Mouse (Mus musculus) small intestine, adult 2 months (tissue): ENCODE data around the gene Ick. TPM values are rescaled to one million over a fixed set of nuclear protein-coding genes. Genes with fewer than 3 reads are reported as not detected.

Source experiments
- H3K27ac ChIP-seq: fragments of 200-500 bp; 2 replicates; pipeline ENCODE4 v1.5.1; 2012; ENCODE audit warnings: low read depth, low read length, control low read depth, inconsistent platforms; ENCODE audit not compliant: insufficient read depth
- H3K27me3 ChIP-seq: fragments of 200-500 bp; 2 replicates; pipeline ENCODE4 v1.6.1; 2012; ENCODE audit warnings: mild to moderate bottlenecking, moderate library complexity, low read length, inconsistent platforms; ENCODE audit not compliant: control insufficient read depth, insufficient read depth
- H3K36me3 ChIP-seq: fragments of 200-500 bp; 2 replicates; pipeline ENCODE4 v1.6.1; 2012; ENCODE audit warnings: mild to moderate bottlenecking, low read length, control low read depth, inconsistent platforms; ENCODE audit not compliant: control insufficient read depth, insufficient read depth
- H3K4me1 ChIP-seq: fragments of 200-500 bp; 2 replicates; pipeline ENCODE4 v1.6.1; 2012; ENCODE audit warnings: low read length, inconsistent platforms, mixed read lengths; ENCODE audit not compliant: control insufficient read depth, insufficient read depth, insufficient read length
- H3K4me3 ChIP-seq: fragments of 200-500 bp; 2 replicates; pipeline ENCODE4 v1.5.1; 2012; ENCODE audit warnings: low read depth, mild to moderate bottlenecking, control low read depth, inconsistent platforms, low read length, moderate library complexity
- CTCF ChIP-seq: fragments of 200-500 bp; IDR thresholded peaks from 2 replicates; pipeline ENCODE4 v1.5.1; 2012; ENCODE audit warnings: low read depth, mild to moderate bottlenecking, control low read depth, inconsistent platforms, low read length, moderate library complexity, mixed read lengths; ENCODE audit not compliant: insufficient replicate concordance, insufficient read length; ENCODE audit errors: extremely low read depth
- POLR2A ChIP-seq: fragments of 200-500 bp; IDR thresholded peaks from 2 replicates; pipeline ENCODE4 v1.6.1; 2012; ENCODE audit warnings: low read depth, mild to moderate bottlenecking, control low read depth, inconsistent platforms, low read length, moderate library complexity
- WGBS: fragments of 180-500 bp; shearing (Covaris S2); methylation state at CpG from one replicate; pipeline ENCODE4 v1.1.7; 2018; 5-methylcytosine and 5-hydroxymethylcytosine counted together
- polyA plus RNA-seq: library from polyadenylated mRNA; depleted of rRNA; stranded (reverse); fragments of >200 nt; gene quantifications from 2 replicates; pipeline ENCODE4 v1.2.3, GENCODE M21; 2012

Gene Ick
- polyA plus RNA-seq, 1 experiment = 19.8 TPM

DNA sequence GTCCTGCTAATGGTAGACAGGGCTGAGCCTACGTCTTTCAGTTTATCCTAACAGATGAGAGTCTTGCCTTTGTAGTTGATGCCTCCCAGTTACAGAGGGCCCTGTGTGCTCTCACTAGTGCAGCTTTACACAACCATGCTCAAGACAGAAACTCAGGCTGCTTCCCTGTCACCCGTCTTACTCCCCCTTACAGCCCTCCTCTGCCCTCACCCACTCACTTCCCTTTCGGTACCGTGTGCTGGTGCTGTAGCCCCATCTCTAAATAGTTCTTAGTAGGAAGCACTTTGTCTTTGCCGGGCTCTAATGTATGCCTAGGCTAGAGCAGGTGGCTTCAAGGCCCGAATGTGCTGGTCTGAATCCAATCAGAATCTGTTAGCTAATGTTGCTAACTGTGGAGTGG lies 15.3 kb downstream of the Ick start:
- H3K27ac ChIP-seq = no peak overlapping the region
- peaks cover 32% of the 10 kb centered on the region for H3K4me1 ChIP-seq
- WGBS = 84% methylated on average over 6 of the region's 6 CpGs
- H3K4me3 ChIP-seq = no peak overlapping the region
- TF ChIP-seq CTCF = no peak
- TF ChIP-seq POLR2A = no peak
- H3K36me3 ChIP-seq = peaks cover 3% of the 10 kb centered on the region
- no peaks in the 10 kb centered on the region for H3K27me3 ChIP-seq

DNA sequence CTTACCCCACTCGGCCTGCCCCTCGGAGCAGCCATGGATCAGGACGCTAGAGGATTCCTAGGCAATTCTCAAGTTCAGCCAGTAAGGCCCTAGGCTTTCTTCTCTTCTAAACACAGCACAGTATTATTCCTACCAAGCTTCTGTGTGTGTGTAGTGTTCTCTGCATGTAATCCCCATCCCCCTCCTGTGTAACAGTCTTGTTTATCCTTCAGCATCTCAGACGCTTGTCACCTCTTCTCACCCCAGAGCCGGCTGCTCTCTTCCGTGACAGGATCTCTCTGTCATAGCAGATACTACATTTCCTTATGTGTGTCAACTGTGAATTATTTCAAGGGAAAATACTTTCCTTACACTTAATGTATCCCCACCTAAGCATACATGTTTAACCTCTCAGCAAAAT lies 17.0 kb downstream of the Ick start:
- no peak for TF ChIP-seq CTCF
- no peak for TF ChIP-seq POLR2A
- 66% methylated on average over 6 of the region's 6 CpGs for WGBS
- peaks cover 3% of the 10 kb centered on the region for H3K36me3 ChIP-seq
- no peaks in the 10 kb centered on the region for H3K27me3 ChIP-seq
- H3K4me3 ChIP-seq = no peak overlapping the region
- no peak overlapping the region for H3K27ac ChIP-seq
- peaks cover 29% of the 10 kb centered on the region for H3K4me1 ChIP-seq

DNA sequence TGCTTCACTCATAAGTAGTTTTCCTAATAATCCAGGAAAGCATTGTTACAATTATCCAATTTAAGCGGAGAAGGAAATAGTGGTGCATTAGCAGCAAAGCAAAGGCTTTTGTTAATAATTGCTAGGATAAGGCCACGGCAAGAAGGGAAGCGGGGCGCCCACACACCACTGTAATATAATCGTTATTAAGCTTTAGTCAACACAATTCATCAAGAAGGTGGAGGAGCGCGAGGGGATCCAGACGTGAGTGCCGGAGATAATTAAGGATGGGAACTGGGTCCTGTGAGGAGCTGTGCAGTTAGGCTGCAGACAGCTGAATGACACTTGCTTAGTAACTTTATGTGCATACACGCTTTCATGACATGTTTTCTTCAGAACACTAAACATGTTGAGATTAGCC lies 17.7 kb downstream of the Ick start:
- TF ChIP-seq CTCF (no peak), POLR2A (no peak)
- no peak overlapping the region for H3K27ac ChIP-seq
- no peak overlapping the region for H3K4me3 ChIP-seq
- peaks cover 7% of the 10 kb centered on the region for H3K36me3 ChIP-seq
- H3K27me3 ChIP-seq = no peaks in the 10 kb centered on the region
- peaks cover 29% of the 10 kb centered on the region for H3K4me1 ChIP-seq
- 24% methylated on average over 10 of the region's 10 CpGs for WGBS

DNA sequence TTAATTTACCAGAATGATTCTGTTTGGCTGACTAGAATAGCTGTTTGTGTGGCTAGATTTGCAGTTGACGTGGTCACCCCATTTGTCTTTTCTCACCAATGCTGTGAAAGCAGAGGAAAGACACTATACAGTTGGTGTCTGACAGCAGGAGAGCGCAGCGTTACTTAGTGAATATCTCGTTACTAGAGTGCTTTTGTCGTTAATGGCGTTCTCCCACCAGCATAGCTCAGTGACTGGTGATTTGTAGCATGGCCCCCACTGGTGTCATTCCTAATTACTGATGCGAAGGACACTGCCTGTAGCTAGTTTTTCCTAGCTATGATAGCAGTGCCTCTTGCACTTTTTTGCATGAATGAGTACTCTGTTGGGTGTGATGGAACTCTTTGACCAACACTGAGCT lies 26.7 kb downstream of the Ick start:
- 94% methylated on average over 7 of the region's 7 CpGs for WGBS
- TF ChIP-seq POLR2A (no peak), CTCF (no peak)

DNA sequence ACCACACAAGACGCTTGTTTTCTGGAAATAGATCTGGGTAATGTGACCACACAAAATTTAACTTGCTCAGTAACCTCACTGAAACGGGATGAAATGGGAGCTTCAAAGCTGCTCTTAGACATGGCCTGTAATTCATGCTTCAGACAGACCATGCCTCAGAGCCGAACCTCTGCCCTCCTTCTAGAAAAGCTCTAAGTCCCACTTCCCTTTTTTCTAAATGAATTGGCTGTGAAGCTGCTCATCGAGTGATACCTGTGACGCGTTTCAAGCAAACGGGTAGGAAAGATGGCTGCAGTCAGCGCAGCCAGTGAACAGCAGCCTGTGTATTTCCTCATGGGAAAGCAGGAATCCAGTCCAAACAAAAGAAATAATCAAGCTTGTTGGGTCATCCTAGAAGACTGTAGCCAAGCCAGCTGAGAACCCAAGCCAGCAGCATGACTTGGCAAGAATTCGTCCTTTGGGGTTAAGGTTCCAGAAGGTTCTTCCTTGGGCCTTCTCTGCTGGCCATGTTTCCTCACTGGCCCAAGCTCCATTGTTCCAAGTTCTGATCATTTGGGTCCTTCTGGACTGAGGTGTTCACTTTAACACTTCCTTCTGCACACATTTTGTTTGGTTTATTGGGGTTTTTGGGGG lies 29.2 kb downstream of the Ick start:
- Histone ChIP-seq H3K4me3 (no peak overlapping the region), H3K27ac (no peak overlapping the region), H3K4me1 (peaks cover 5% of the 10 kb centered on the region; the same call in 1 of the 2 replicates), H3K27me3 (no peaks in the 10 kb centered on the region), H3K36me3 (peaks cover 45% of the 10 kb centered on the region)
- 87% methylated on average over 9 of the region's 9 CpGs for WGBS
- TF ChIP-seq POLR2A (no peak), CTCF (no peak)

More for the DNA sequence above, 26.7 kb downstream of the Ick start:
- Histone ChIP-seq H3K27ac (no peak overlapping the region), H3K36me3 (peaks cover 38% of the 10 kb centered on the region), H3K4me1 (peaks cover 7% of the 10 kb centered on the region; the same call in 1 of the 2 replicates), H3K4me3 (no peak overlapping the region), H3K27me3 (no peaks in the 10 kb centered on the region)

DNA sequence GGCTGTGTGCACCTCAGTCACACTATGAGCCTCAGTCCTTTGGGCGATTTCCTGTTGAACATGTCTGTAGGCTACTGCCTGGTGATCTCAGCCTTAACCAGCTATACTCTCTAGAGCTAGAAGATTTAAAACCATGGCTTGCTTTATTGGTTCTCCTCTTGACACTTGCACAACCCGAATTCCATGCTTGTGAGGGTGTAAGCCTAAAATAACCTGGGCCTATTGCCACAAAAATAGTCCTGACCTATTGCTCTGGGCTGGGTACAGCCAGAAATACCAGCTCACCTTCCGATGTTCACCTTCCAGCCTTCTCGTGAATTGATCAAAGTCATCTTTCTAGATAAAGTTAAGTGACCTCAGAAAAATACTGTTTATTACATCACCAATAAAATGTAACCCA lies 30.5 kb downstream of the Ick start:
- Histone ChIP-seq H3K27me3 (no peaks in the 10 kb centered on the region), H3K4me1 (peaks cover 4% of the 10 kb centered on the region; the same call in 1 of the 2 replicates), H3K4me3 (no peak overlapping the region), H3K36me3 (peaks cover 50% of the 10 kb centered on the region), H3K27ac (no peak overlapping the region)
- TF ChIP-seq CTCF (no peak), POLR2A (no peak)
- WGBS = 63% methylated on average over 4 of the region's 4 CpGs

DNA sequence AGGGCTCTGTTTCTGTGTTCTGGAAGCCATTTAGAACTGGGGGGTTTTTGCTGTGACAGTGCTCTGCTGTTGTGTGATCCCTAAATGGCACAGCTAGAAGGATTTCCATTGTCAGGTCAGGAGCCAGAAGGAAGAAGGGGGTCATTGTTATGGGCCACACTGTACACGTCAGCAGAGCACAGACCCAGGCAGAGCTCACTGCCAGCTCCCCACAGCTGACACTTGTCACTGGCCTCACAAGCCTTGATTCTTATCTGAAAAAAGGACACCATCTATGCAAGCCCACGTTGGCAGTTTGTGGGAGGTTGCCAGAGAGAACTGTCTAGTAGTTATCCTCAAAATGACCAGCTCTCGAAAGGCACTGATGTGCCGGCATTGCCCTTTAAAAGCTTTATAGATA lies 37.1 kb downstream of the Ick start:
- Histone ChIP-seq H3K27ac (no peak overlapping the region), H3K4me3 (no peak overlapping the region), H3K4me1 (peaks cover 6% of the 10 kb centered on the region; the same call in 1 of the 2 replicates), H3K27me3 (no peaks in the 10 kb centered on the region), H3K36me3 (peaks cover 32% of the 10 kb centered on the region)
- WGBS = 86% methylated on average over 4 of the region's 4 CpGs
- TF ChIP-seq CTCF (no peak), POLR2A (no peak)

DNA sequence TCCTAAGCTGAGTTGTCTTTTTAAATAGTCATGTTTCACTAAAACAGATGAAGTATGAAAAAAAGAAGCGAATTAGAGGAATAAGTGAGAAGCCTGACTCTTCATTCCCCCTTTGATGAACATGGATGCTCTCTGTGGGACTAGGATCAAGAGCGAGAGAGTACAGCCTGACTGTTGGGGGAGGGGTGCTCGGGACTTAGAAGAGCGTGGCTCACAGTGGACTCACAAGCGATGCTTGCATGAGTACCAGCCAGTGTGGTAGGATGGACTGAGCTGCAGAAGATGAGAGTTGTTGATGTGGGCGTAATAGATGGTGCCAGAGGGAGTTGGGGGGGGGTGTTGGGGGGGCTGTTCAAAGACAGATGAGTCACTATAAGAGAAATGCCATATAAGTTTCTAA lies 37.6 kb downstream of the Ick start:
- Histone ChIP-seq H3K4me3 (no peak overlapping the region), H3K27ac (no peak overlapping the region), H3K4me1 (peaks cover 6% of the 10 kb centered on the region; the same call in 1 of the 2 replicates), H3K36me3 (peaks cover 28% of the 10 kb centered on the region), H3K27me3 (no peaks in the 10 kb centered on the region)
- TF ChIP-seq POLR2A (no peak), CTCF (no peak)
- 93% methylated on average over 6 of the region's 6 CpGs for WGBS
